Mouse (Mus musculus) CH12.LX (cell line): ENCODE data around the gene Vwce. TPM values are rescaled to one million over a fixed set of nuclear protein-coding genes. Genes with fewer than 3 reads are reported as not detected.

Experiments used
- DNase-seq: peaks from one replicate; pipeline ENCODE4 v3.0.0-alpha.2; 2013; ENCODE audit errors: extremely low read depth
- H3K27ac ChIP-seq: 2 replicates; pipeline ENCODE4 v1.5.1; 2012; ENCODE audit warnings: low read depth, mild to moderate bottlenecking, control low read depth, moderate library complexity; ENCODE audit not compliant: insufficient read depth
- H3K27me3 ChIP-seq: replicated peaks from 2 replicates; pipeline ENCODE3; 2012; ENCODE audit warnings: inconsistent platforms
- H3K36me3 ChIP-seq, 2 experiments: replicated peaks in 1 of 2; 2 replicates each; pipeline versions ENCODE3 to v1.6.1; 2012; ENCODE audit warnings: inconsistent platforms in 1 of 2, low read length in 1 of 2, mild to moderate bottlenecking in 1 of 2, mixed read lengths in 1 of 2, moderate library complexity in 1 of 2; ENCODE audit not compliant: control insufficient read depth in 1 of 2, insufficient read depth in 1 of 2
- H3K4me1 ChIP-seq, 2 experiments: 2 replicates each; pipeline ENCODE4 v1.6.1; 2012; ENCODE audit warnings: inconsistent platforms in 1 of 2, moderate library complexity in 1 of 2; ENCODE audit not compliant: insufficient read depth in 2 of 2, control insufficient read depth in 1 of 2
- H3K4me2 ChIP-seq: 2 replicates; pipeline ENCODE4 v1.6.1; 2012; ENCODE audit warnings: low read depth, mild to moderate bottlenecking, control low read depth; ENCODE audit not compliant: poor library complexity, insufficient read depth, severe bottlenecking
- H3K4me3 ChIP-seq, 3 experiments: fragments of 150-350 bp in 1 of 3; sonication (generic) in 1 of 3; replicated peaks in 1 of 3; 2 replicates each; pipeline versions ENCODE3 to v1.5.1; 2011 to 2012; ENCODE audit warnings: low read depth in 2 of 3, low read length in 2 of 3, mild to moderate bottlenecking in 2 of 3, moderate library complexity in 2 of 3, control low read depth in 1 of 3, improper control_type of control experiment in 1 of 3, inconsistent platforms in 1 of 3, mixed read lengths in 1 of 3; ENCODE audit not compliant: poor library complexity in 1 of 3
- H3K79me2 ChIP-seq: replicated peaks from 2 replicates; pipeline ENCODE4 v1.6.1; 2012; ENCODE audit warnings: mild to moderate bottlenecking, moderate library complexity; ENCODE audit not compliant: control insufficient read depth, poor library complexity, insufficient read depth, severe bottlenecking; ENCODE audit errors: extremely low read depth
- H3K9ac ChIP-seq: 2 replicates; pipeline ENCODE4 v1.6.1; 2012; ENCODE audit warnings: low read depth, mild to moderate bottlenecking, control low read depth, moderate library complexity; ENCODE audit not compliant: insufficient read depth
- H3K9me3 ChIP-seq: replicated peaks from 2 replicates; pipeline ENCODE3; 2012; ENCODE audit warnings: low read length, inconsistent platforms, mixed read lengths
- BHLHE40 ChIP-seq: IDR thresholded peaks from 2 replicates; pipeline ENCODE4 v1.6.1; 2011; ENCODE audit warnings: mild to moderate bottlenecking, low read depth, low read length, improper control_type of control experiment
- CHD1 ChIP-seq: IDR thresholded peaks from 2 replicates; pipeline ENCODE4 v1.6.1; 2012; ENCODE audit warnings: low read depth, low read length, improper control_type of control experiment, inconsistent platforms
- CHD2 ChIP-seq: IDR thresholded peaks from 2 replicates; pipeline ENCODE4 v1.6.1; 2011; ENCODE audit warnings: low read length, improper control_type of control experiment
- E2F4 ChIP-seq: IDR thresholded peaks from 2 replicates; pipeline ENCODE4 v1.6.1; 2011; ENCODE audit warnings: low read depth, low read length, improper control_type of control experiment; ENCODE audit not compliant: insufficient replicate concordance
- ELF1 ChIP-seq: IDR thresholded peaks from 2 replicates; pipeline ENCODE4 v1.6.1; 2014; ENCODE audit warnings: low read depth, mild to moderate bottlenecking, inconsistent platforms, low read length, improper control_type of control experiment
- EP300 ChIP-seq: IDR thresholded peaks from 2 replicates; pipeline ENCODE4 v1.6.1; 2011; ENCODE audit warnings: low read length, improper control_type of control experiment
- ETS1 ChIP-seq: conservative IDR thresholded peaks from 2 replicates; pipeline ENCODE4 v1.6.1; 2012; ENCODE audit warnings: low read depth, mild to moderate bottlenecking, inconsistent platforms, low read length, improper control_type of control experiment, moderate library complexity
- HCFC1 ChIP-seq: IDR thresholded peaks from 2 replicates; pipeline ENCODE4 v1.6.1; 2012; ENCODE audit warnings: low read depth, mild to moderate bottlenecking, inconsistent platforms, low read length, improper control_type of control experiment
- IRF4 ChIP-seq: IDR thresholded peaks from 2 replicates; pipeline ENCODE4 v1.6.1; 2014; ENCODE audit warnings: low read depth, mild to moderate bottlenecking, inconsistent platforms, low read length, improper control_type of control experiment
- JUND ChIP-seq: conservative IDR thresholded peaks from 2 replicates; pipeline ENCODE4 v1.6.1; 2011; ENCODE audit warnings: low read depth, low read length, improper control_type of control experiment
- KAT2A ChIP-seq: IDR thresholded peaks from 2 replicates; pipeline ENCODE4 v1.6.1; 2012; ENCODE audit warnings: low read length, improper control_type of control experiment, inconsistent platforms; ENCODE audit not compliant: insufficient replicate concordance
- MAFK ChIP-seq: IDR thresholded peaks from 2 replicates; pipeline ENCODE4 v1.6.1; 2011; ENCODE audit warnings: low read length, improper control_type of control experiment; ENCODE audit not compliant: insufficient replicate concordance
- MAZ ChIP-seq: IDR thresholded peaks from 2 replicates; pipeline ENCODE4 v1.6.1; 2012; ENCODE audit warnings: low read depth, mild to moderate bottlenecking, inconsistent platforms, low read length, improper control_type of control experiment, moderate library complexity
- MEF2A ChIP-seq: IDR thresholded peaks from 2 replicates; pipeline ENCODE4 v1.6.1; 2014; ENCODE audit warnings: low read depth, mild to moderate bottlenecking, inconsistent platforms, low read length, improper control_type of control experiment, borderline replicate concordance
- MXI1 ChIP-seq: IDR thresholded peaks from 2 replicates; pipeline ENCODE4 v1.6.1; 2011; ENCODE audit warnings: mild to moderate bottlenecking, low read depth, low read length, improper control_type of control experiment
- MYC ChIP-seq: IDR thresholded peaks from 2 replicates; pipeline ENCODE4 v1.6.1; 2011; ENCODE audit warnings: low read depth, mild to moderate bottlenecking, improper control_type of control experiment, low read length
- NRF1 ChIP-seq: IDR thresholded peaks from 2 replicates; pipeline ENCODE4 v1.6.1; 2014; ENCODE audit warnings: low read depth, mild to moderate bottlenecking, inconsistent platforms, low read length, improper control_type of control experiment, moderate library complexity
- PAX5 ChIP-seq: IDR thresholded peaks from 2 replicates; pipeline ENCODE4 v1.6.1; 2012; ENCODE audit warnings: low read length, inconsistent platforms, mixed read lengths
- POLR2AphosphoS2 ChIP-seq: IDR thresholded peaks from 2 replicates; pipeline ENCODE4 v1.6.1; 2011; ENCODE audit warnings: low read depth, low read length, improper control_type of control experiment
- RAD21 ChIP-seq: IDR thresholded peaks from 2 replicates; pipeline ENCODE4 v1.6.1; 2011; ENCODE audit warnings: low read depth, mild to moderate bottlenecking, low read length, improper control_type of control experiment, moderate library complexity
- RCOR1 ChIP-seq: conservative IDR thresholded peaks from 2 replicates; pipeline ENCODE4 v1.6.1; 2012; ENCODE audit warnings: low read depth, mild to moderate bottlenecking, inconsistent platforms, low read length, improper control_type of control experiment
- SIN3A ChIP-seq: IDR thresholded peaks from 2 replicates; pipeline ENCODE4 v1.6.1; 2012; ENCODE audit warnings: low read length, improper control_type of control experiment, inconsistent platforms
- SMC3 ChIP-seq: IDR thresholded peaks from 2 replicates; pipeline ENCODE4 v1.6.1; 2011; ENCODE audit warnings: low read depth, low read length, improper control_type of control experiment
- TCF12 ChIP-seq: IDR thresholded peaks from 2 replicates; pipeline ENCODE4 v1.6.1; 2014; ENCODE audit warnings: low read depth, mild to moderate bottlenecking, inconsistent platforms, low read length, improper control_type of control experiment
- UBTF ChIP-seq: IDR thresholded peaks from 2 replicates; pipeline ENCODE4 v1.6.1; 2012; ENCODE audit warnings: low read depth, mild to moderate bottlenecking, inconsistent platforms, low read length, improper control_type of control experiment, moderate library complexity
- USF1 ChIP-seq: IDR thresholded peaks from 2 replicates; pipeline ENCODE4 v1.6.1; 2014; ENCODE audit warnings: low read depth, mild to moderate bottlenecking, inconsistent platforms, low read length, improper control_type of control experiment
- USF2 ChIP-seq: conservative IDR thresholded peaks from 2 replicates; pipeline ENCODE4 v1.6.1; 2011; ENCODE audit warnings: low read depth, low read length, improper control_type of control experiment
- ZC3H11A ChIP-seq: IDR thresholded peaks from 2 replicates; pipeline ENCODE4 v1.6.1; 2012; ENCODE audit warnings: low read depth, mild to moderate bottlenecking, inconsistent platforms, low read length, improper control_type of control experiment
- ZMIZ1 ChIP-seq: IDR thresholded peaks from 2 replicates; pipeline ENCODE4 v1.6.1; 2012; ENCODE audit warnings: low read depth, mild to moderate bottlenecking, inconsistent platforms, low read length, improper control_type of control experiment
- ZNF384 ChIP-seq: IDR thresholded peaks from 2 replicates; pipeline ENCODE4 v1.6.1; 2012; ENCODE audit warnings: low read depth, low read length, improper control_type of control experiment, inconsistent platforms
- dilution Hi-C: fragments of 300-500 bp; cut with MboI; formaldehyde crosslinking; loops from 2 replicates; pipeline ENCODE4 v1.14.3; 2020; ENCODE audit warnings: low sequenced_read_pairs; ENCODE audit not compliant: extremely low pct_unique_long_range_greater_than_20kb, extremely low pct_ligation_motif_present
- in situ Hi-C: fragments of 300-500 bp; cut with MboI; formaldehyde crosslinking; loops from 3 replicates; pipeline ENCODE4 v1.14.3; 2019; ENCODE audit warnings: low sequenced_read_pairs, low pct_ligation_motif_present, low pct_unique_long_range_greater_than_20kb, mixed read lengths
- polyA plus RNA-seq: library from polyadenylated mRNA; unstranded; fragments of >175 nt; gene quantifications from 2 replicates; pipeline ENCODE4 v1.2.1, GENCODE M21; 2012; ENCODE audit warnings: low read depth; ENCODE audit not compliant: insufficient read length
- total RNA-seq, 2 experiments: library from RNA; depleted of rRNA; stranded (reverse); fragments of 300-350 nt in 1 of 2; fragments of >200 nt in 1 of 2; gene quantifications; 2 replicates each; pipeline ENCODE4 v1.2.3; 2012 to 2014

Gene Vwce
- total and polyA plus RNA-seq, 3 experiments: 0.04 to 1.3 (median 0.13) TPM

DNA sequence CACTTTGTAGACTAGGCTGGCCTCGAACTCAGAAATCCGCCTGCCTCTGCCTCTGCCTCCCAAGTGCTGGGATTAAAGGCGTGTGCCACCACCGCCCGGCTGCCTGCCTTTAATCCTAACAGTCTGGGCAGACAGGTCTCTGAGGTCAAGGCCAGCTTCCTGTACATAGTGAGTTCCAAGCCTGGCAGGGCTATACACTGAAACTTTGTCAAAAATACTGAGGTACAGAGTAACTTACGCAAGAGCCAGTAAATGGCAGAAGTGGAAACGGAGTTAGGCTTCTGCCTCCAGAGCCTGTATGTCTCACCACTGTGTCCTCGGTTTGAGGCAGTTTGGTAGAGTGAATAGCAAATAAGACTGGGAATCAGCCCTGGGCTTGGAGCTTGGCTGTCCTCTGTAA lies 46.8 kb upstream of the Vwce start:
- no peak overlapping the region for H3K4me3 ChIP-seq
- peaks cover 28 to 68% of the 10 kb centered on the region in 2 experiments for H3K4me1 ChIP-seq
- no peak overlapping the region for H3K9ac ChIP-seq
- no peaks in the 10 kb centered on the region for H3K9me3 ChIP-seq
- H3K79me2 ChIP-seq: peaks cover 24% of the 10 kb centered on the region
- H3K36me3 ChIP-seq: peaks cover 47 to 78% of the 10 kb centered on the region in 2 experiments
- TF ChIP-seq MAFK: no peak
- TF ChIP-seq ETS1: no peak
- TF ChIP-seq NRF1: no peak
- TF ChIP-seq SMC3: no peak
- TF ChIP-seq PAX5: no peak
- no peak for TF ChIP-seq CHD1
- no peak for TF ChIP-seq CHD2
- no peak for TF ChIP-seq UBTF
- no peak overlapping the region for H3K27ac ChIP-seq
- dilution Hi-C loops (no loop called here), in situ Hi-C loops (no loop called here)
- no peak overlapping the region for H3K4me2 ChIP-seq
- H3K27me3 ChIP-seq: no peaks in the 10 kb centered on the region
- no peak for DNase-seq

DNA sequence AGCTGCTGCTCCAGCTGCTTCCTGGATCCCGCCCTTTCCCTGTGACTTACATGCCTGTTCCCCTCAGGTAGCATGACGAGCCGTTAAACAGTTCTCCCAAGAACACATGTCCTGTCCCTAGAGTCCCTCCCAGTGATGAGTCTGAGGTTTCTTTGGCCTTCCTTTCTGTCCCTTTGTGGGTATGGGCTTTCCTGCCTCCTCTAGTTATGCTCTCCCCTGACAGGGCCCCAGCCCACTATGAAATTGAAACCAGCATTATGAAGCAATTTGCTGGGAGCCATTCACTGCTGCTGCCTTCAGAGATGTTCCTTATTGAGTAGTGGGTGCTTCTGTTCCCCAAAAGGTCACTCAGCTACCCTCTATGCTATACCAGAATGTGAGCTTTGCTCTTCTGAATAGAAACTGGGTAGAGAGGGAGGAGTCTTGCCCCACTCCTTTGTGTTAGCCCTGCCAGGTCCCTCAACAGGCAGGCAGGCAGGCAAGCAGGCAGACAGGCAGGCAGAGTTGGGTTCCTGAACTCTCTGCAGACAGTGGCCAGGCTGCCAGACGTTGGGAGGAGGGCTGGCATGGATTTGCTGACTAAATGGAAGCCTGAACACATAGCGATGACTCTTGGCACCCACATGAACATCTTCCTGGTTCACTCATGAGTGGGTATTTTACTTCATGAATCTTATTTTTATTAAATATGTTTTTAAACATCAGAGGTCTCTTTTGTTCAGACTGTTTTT lies 44.7 kb upstream of the Vwce start:
- H3K4me3 ChIP-seq: no peak overlapping the region
- H3K9ac ChIP-seq: no peak overlapping the region
- H3K4me2 ChIP-seq: peak overlapping the region; percentile 6; the same call in 1 of the 2 replicates
- no peak for DNase-seq
- peaks cover 25 to 69% of the 10 kb centered on the region in 2 experiments for H3K4me1 ChIP-seq
- peaks cover 12% of the 10 kb centered on the region; the same call in 1 of the 2 replicates for H3K79me2 ChIP-seq
- H3K27me3 ChIP-seq: no peaks in the 10 kb centered on the region
- no peaks in the 10 kb centered on the region for H3K9me3 ChIP-seq
- H3K27ac ChIP-seq: peak overlapping the region; percentile 79
- in situ Hi-C loops (no loop called here), dilution Hi-C loops (no loop called here)
- H3K36me3 ChIP-seq: peaks cover 64 to 86% of the 10 kb centered on the region in 2 experiments
- TF ChIP-seq E2F4: no peak
- TF ChIP-seq ZMIZ1: no peak
- TF ChIP-seq IRF4: peak; percentile 78
- TF ChIP-seq USF1: no peak
- no peak for TF ChIP-seq RCOR1
- peak; percentile 26; the same call in 1 of the 2 replicates for TF ChIP-seq BHLHE40
- no peak for TF ChIP-seq CHD1
- TF ChIP-seq NRF1: no peak
- TF ChIP-seq ZC3H11A: no peak
- peak; percentile 68 for TF ChIP-seq ETS1
- no peak for TF ChIP-seq PAX5
- peak; percentile 42; the same call in 1 of the 2 replicates for TF ChIP-seq TCF12
- TF ChIP-seq ELF1: peak; percentile 9; the same call in 1 of the 2 replicates
- no peak for TF ChIP-seq MYC
- TF ChIP-seq EP300: peak; percentile 36; the same call in 1 of the 2 replicates
- no peak for TF ChIP-seq HCFC1
- TF ChIP-seq MAZ: 0 out of 2 replicates have a peak, but pooled peaks have one; percentile 26
- no peak for TF ChIP-seq ZNF384
- TF ChIP-seq USF2: no peak
- TF ChIP-seq MXI1: no peak; the same call in 1 of the 2 replicates
- 0 out of 2 replicates have a peak, but pooled peaks have one; percentile 13 for TF ChIP-seq MEF2A
- no peak for TF ChIP-seq JUND
- no peak for TF ChIP-seq RAD21
- TF ChIP-seq KAT2A: no peak
- no peak for TF ChIP-seq POLR2AphosphoS2
- TF ChIP-seq MAFK: no peak
- peak; percentile 48; the same call in 1 of the 2 replicates for TF ChIP-seq SIN3A
